Mouse (Mus musculus): ENCODE results near the gene Psmb8.
A peak's percentile ranks its signal among the peaks of the same experiment; 100 is the strongest.
"Not testable (repeated sequence)": the region's sequence is repeated elsewhere in the genome, so short reads cannot be mapped to it uniquely, and the experiment has no call there.

The Psmb8 gene

DNA sequence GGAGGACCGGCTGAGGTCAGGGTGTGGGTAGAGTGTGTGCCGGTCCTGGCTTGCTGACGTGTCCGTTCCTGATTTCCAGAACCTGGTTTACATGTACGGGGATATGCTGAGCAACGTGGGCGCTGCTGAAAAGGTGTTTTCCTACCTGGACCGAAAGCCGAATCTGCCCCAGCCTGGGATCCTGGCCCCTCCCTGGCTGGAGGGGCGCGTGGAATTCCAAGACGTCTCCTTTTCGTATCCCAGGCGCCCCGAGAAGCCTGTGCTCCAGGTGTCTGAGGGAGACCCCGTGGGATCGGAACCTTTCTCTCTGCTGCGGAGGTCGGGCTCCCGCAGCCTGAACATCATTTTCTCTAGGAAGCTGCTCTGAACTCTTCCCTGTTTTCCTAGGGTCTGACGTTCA lies 16.4 kb downstream of the Psmb8 start:
- no peak for DNase-seq

DNA sequence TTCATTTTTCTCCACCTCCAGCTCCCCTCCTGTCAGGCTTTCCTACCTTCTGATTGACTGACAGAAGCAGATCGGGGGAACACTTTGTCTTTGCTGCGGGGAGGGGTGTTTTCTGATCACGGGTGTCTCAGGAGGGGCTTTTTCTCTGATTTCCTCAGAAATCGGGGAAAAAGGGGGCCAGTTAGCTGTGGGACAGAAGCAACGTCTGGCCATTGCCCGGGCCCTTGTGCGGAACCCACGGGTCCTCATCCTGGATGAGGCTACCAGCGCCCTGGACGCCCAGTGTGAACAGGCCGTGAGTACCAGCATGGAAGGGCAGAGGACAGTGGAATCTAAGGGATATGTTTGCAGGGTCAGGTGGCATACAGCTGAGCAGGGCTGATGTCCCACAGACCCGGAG lies 17.7 kb downstream of the Psmb8 start:
- peak; percentile 3 for DNase-seq

DNA sequence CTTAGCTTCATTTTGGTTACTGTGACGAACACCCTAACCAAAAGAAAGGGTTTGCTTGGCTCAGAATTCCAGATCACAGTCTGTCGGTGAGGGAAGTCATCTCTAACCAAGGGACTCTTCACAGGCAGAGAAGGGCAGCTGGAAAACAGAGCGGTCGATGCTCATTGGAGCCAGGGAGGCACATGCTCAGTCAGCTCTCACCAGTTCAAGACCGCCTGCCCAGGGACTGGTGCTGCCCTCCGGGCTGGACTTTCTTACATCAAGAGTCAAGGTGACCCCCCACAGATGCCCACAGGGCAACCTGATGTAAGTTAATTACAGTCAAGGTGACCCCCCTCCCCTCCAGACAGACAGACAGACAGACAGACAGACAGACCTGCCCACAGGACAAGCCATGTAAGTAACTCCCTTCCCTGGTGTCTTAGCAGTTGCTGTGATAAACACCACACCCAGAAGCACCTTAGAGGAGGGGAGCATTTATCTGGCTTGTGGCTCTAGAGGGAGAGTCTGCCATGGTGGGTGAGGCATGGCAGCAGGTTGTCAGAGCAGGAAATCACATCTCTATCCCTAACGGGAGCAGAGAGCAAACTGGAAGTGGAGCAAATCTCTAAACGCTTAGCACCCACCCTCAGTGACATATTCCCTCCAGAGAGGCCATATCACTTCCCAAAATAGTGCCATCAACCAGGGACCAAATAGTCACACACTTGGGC lies 19.9 kb downstream of the Psmb8 start:
- no peak for DNase-seq

DNA sequence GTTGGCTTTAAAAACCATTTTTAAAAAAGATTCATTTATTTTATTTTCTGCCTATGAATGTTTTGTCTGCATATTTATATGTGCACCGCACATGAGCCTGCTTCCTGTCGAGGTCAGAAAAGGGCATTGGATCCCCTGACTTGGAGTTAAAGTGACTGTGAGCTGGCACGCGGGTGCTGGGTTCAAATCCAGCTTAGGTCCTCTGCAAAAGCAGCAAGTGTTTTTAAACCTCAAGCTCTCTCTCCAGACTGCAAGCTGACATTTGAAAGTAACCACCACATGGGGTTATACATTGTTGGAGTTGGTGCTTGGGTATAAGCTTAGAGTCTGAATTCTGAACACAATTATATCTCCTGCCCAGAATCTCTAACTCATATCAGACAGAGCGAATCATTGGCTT lies 20.5 kb downstream of the Psmb8 start:
- DNase-seq, result no peak

DNA sequence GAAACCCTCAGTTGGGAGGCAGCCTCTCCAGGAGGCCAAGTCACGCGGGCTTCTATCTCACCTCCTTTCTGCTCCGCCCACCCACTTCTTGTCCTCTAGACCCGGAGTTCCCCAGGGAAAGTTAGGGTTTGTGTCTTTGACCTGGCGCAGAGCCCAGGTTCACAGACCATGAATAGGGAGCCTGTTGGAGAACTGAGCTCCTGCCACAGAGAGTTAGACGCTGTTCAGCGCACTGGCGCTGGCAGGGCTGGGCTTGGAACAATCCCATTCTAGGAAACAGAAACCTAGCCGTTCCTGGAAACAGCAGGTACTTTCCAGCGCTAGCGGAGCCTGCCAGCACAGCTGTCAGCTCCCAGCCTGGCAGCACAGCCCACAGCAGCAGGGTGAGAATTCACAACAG lies 21.2 kb downstream of the Psmb8 start:
- DNase-seq, result peak; percentile 66

DNA sequence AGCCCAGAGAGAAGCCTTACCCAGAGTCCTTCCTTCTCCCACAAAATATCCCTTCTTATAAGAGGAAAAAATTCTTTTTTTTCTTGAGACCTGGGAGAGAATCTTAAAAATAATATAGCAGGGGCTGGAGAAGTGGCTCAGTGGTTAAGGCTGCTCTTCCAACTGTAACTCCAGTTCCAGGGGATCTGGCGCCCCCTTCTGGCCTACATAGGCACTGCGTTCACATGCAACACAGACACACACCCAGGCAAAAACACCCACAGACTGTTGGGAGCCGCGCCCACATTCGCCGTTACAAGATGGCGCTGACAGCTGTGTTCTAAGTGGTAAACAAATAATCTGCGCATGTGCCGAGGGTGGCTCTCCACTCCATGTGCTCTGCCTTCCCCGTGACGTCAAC lies 21.6 kb downstream of the Psmb8 start:
- DNase-seq, result peak; percentile 77

DNA sequence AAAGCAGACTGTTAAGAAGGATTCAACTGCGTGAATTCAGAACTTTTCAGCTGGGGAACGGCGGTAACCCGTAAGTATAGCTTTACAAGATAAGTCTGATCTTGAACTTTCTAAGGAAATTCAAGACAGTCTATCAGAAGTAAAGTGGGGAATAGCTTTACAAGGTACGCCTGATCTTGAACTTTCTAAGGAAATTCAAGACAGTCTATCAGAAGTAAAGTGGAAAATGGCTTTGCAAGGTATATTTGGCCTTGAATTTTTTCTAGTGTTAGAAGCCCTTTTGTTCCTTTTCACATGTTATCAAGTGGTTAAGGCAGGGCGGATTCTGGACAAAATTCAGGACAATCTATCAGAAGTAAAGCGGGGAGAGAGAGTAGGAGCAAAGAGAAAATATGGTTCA lies 22.3 kb downstream of the Psmb8 start:
- DNase-seq, result not testable (repeated sequence)

DNA sequence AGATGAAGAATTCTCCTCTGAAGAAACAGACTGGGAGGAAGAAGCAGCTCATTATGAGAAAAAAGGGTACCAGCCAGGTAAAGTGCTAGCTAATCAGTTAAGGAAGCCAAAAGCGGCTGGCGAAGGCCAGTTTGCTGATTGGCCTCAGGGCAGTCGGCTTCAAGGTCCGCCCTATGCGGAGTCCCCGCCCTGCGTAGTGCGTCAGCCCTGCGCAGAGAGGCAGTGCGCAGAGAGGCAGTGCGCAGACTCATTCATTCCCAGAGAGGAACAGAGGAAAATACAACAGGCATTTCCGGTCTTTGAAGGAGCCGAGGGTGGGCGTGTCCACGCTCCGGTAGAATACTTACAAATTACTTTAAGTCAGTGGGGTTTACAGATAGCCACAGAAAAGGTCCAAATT lies 22.9 kb downstream of the Psmb8 start:
- not testable (repeated sequence) for DNase-seq

DNA sequence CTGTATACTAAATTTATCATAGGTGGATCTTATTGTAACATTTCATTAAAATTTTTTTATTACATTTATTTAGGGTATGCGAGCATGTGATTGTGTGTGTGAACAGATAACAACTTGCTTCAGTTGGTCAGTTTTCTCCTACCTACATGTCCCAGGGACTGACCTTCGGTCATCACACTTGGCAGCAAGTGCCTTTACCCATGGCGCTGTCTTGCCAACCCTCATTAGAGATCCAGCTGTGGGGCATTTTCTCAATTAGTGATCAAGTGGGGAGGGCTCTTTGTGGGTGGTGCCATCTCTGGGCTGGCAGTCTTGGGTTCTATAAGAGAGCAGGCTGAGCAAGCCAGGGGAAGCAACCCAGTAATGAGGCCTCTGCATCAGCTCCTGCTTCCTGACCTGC lies 27.3 kb downstream of the Psmb8 start:
- DNase-seq, result no peak

DNA sequence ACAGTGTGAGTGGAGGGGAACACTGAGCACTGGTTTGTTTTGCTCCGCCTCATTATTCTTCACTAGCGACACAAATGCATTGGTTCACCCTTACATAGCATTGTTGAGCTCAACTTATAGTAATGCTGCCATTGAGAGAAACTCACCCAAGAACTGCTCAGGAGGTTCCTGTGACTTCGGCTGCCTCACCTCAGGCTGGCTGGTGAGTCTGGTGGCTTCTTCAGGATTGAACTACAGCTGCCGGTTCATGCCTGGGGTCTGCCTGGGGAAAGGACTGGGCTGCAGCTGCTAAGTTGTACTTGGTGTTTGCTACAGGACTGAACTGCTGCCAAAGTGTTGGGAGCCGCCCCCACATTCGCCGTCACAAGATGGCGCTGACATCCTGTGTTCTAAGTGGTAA lies 27.9 kb downstream of the Psmb8 start:
- no peak for DNase-seq

DNA sequence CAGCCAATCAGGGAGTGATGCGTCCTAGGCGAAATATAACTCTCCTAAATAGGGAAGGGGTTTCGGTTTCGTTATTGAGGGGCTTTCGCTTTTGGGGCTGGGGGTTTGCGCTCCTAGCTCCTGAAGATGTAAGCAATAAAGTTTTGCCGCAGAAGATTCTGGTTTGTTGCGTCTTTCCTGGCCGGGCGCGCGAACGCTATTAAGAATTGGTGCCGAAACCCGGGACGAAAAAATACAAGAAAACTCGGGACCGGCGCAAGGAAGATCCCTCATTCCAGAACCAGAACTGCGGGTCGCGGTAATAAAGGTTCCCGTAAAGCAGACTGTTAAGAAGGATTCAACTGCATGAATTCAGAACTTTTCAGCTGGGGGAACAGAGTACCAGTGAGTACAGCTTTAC lies 28.4 kb downstream of the Psmb8 start:
- not testable (repeated sequence) for DNase-seq

DNA sequence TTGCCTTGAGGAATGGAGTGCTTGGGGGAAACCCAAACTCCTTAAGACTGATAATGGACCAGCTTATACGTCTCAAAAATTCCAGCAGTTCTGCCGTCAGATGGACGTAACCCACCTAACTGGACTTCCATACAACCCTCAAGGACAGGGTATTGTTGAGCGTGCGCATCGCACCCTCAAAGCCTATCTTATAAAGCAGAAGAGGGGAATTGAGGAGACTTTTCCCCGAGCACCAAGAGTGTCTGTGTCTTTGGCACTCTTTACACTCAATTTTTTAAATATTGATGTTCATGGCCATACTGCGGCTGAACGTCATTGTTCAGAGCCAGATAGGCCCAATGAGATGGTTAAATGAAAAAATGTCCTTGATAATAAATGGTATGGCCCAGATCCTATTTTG lies 33.5 kb downstream of the Psmb8 start:
- DNase-seq, result not testable (repeated sequence)

DNA sequence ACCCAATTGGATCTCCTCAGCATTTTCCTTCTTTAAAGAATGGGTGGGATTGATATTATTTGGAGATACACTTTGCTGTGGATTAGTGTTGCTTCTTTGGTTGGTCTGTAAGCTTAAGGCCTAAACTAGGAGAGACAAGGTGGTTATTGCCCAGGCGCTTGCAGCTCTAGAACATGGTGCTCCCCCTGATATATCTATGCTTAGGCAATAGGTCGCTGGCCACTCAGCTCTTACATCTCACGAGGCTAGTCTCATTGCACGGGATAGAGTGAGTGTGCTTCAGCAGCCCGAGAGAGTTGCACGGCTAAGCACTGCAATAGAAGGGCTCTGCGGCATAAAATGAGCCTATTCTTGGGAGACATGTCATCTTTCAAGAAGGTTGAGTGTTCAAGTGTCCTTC lies 34.5 kb downstream of the Psmb8 start:
- DNase-seq, result not testable (repeated sequence)

DNA sequence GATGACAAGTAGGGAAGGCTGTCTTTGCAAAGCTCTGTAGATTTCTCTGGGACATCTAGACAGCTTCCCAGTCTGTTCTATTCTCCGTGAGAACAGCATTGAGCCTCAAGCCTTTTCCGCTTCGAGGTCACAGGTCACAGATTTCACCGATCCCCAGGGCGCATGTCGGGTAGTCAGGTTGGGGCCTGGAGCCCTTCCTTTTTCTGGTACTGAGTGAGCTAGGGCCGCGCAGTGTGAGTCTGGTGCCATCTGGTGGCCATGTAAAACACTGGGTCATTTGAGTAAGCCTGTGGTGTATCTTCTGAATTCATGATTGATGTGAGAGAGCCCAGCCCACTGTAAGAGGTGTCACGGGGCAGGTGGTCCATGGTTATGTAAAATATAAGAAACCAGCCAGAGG lies 37.4 kb downstream of the Psmb8 start:
- DNase-seq, result peak; percentile 88

DNA sequence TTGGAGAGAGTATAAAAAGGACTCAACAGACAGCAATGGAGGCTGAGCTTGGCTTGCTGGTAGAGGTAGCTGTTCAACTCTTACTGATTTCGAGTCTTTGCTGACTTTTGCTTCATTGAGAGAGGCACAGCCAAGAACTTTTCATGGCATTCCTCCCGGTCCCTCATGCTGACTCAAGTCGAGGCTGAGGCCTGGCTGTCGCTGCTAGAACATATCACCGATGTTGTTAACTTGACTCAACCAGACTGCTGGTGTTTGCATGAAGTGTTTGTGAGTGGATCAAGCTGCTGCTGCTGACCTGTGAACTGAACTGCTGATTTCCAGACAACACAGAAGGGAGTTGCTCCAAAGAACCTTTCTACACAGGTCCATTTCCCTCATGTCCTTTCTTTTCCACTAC lies 39.2 kb downstream of the Psmb8 start:
- peak; percentile 26 for DNase-seq

DNA sequence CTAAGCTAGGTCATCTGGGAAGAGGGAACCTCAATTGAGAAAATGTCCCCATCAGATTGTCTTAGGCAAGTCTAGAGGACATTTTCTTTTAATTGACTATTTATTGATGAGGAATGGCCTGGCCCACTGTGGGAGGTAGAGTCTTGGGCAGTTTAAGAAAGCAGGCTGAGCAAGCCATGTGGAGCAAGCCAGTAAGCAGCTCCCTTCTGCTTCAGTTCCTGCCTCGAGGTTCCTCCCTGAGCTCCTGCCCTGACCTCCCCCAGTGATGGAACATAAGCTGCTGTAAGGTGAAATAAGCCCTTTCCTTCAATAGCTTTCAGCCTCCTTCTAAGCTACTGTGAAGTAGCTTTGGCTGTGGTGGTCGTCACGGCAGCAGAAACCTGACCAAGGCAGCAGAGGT lies 40.2 kb downstream of the Psmb8 start:
- no peak for DNase-seq

DNA sequence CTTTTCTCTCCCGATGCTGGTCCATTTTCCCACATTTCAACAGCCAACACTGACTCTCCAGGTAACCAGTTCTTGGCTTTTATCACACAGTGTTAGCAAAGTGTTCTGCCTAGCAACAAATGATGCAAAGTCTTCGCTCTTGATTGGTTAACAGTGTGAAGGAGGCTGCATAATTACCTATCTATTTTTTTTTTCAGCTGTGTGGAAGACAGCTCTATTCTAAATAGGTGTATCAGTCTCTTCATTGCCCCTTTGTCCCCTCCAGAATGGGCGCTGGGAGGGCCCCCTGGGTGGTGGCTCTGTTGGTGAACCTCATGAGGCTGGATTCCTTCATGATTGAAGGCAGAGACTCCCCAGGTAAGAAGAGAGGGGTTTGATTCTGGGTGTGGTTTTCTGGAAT lies 41.2 kb downstream of the Psmb8 start, which contains the start of gene H2-Ob:
Gene H2-Ob (plus strand): TSS at position 198 of the 400 bp plus-strand sequence.
- peak; percentile 56 for DNase-seq

DNA sequence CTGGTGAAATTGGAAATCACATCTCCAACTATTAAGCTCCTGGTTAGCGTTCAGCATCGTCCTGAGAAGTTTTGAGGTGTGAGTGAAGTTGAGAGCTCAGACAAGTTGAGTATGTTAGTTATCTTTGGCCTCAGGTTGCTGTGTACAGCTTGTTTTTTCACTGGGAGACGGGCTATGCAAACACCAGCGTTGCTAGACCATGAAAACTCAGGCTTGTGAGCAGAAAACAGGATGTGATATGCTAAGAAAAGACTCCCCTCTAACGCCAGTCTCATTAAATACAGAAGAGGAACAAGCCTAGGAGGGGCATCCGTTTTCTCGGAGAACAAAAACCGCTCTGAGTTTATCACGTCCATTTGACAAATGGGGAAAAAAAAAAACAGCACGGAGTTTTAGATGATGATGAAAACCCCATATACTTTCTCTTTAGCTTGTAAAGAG lies 42.1 kb downstream of the Psmb8 start:
- DNase-seq, result no peak

DNA sequence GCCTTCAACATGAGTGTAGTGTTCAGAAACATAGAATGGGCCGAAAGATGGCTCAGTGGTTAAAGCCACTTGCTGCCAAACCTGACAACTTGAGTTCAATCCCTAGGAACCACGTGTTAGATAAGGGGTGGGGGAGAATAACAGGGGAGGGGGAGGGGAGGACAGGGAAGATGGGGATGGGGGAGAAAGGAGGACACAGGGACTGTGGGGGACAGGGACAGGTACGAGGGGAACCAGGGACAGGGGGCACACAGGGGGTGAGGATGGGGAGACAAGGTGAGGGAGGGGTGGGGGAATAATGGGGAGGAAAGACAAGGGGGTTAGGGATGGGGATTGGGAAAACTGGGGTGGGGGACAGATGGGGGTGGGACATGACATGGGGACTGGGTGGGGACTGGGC lies 42.8 kb downstream of the Psmb8 start:
- DNase-seq, result no peak

DNA sequence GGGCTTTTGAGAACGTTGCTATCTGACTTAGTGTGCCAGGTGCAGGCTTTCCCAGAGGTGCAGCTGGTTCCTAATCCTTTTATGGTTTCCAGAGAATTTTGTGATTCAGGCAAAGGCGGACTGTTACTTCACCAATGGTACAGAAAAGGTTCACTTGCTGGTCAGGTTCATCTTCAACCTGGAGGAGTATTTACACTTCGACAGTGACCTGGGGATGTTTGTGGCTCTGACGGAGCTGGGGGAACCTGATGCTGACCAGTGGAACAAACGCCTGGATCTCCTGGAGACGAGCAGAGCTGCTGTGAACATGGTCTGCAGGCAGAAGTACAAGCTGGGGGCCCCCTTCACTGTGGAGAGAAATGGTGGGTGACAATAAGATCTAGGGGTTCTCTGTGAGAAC lies 43.4 kb downstream of the Psmb8 start:
- DNase-seq, result peak; percentile 1

DNA sequence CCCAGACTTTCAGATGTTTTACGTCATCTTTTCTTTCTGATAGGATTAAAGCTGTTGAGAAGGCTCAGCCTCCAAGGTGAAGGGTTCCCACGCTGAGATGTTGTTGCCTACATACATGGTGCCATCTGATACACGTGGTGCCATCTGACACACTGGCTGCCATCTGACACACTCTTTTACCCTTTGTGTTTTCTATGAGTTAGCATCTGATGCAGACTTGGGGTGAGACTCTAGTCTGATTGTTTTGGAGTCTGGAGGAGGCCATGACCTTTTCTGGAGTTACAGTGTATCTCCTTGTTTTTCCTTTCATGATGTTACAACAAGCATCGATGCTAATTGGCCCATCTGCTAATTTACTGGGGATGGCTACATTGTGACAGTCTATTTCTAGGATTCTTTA lies 47.1 kb downstream of the Psmb8 start:
- DNase-seq, result peak; percentile 1

DNA sequence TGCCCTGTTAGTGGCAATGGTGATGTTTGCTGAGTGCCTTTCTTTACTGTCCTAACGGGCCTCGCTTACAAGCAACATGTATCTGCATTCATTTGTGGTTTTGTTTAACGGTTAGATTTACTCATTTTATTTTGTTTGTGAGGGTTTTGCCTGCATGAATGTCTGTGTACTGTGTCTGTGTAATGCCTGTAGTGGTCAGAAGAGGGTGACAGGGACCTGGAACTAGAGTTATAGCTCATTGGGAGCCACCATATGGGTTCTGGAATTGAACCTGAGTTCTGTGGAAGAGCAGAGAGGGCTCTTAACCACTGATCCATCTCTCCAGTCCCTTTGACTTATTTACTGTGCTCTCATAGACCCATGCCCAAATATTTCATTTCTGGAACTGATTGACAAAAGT lies 49.5 kb downstream of the Psmb8 start:
- no peak for DNase-seq

DNA sequence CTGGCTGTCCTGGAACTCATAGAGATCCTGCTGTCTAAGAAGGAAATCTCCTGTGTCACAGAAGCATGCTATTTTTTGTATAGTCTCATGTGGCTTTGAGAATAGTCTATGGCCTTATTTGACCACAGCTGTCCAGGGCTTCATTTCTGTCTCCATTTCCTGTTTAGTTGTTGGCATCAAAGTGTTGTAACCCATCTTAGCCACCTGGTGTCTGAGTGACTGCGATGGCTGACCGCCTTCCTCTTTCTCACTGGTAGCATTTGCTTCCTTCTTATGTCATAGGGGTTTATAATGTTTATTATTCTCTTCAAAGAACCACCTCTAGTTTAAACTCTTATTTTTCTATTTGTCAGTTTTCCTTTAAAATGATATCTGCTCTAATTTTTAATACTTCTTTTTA lies 51.2 kb downstream of the Psmb8 start:
- DNase-seq, result peak; percentile 3

DNA sequence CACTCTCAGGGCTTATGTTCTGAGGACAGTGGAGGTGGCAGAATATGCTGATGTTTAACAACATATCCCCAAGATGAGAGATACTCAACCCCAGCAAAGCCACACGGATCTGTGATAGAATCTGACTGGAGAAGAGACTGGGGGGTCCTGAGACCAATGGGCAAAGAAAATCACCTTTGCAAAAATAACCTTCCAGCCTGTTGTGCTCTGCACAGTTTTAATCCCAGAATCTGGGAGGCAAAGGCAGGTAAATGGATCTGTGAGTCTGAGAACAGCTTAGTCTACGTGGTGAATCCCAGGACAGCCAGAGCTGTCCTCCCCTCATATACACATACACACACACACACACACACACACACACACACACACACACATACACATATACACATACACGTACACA lies 51.8 kb downstream of the Psmb8 start:
- DNase-seq, result no peak

DNA sequence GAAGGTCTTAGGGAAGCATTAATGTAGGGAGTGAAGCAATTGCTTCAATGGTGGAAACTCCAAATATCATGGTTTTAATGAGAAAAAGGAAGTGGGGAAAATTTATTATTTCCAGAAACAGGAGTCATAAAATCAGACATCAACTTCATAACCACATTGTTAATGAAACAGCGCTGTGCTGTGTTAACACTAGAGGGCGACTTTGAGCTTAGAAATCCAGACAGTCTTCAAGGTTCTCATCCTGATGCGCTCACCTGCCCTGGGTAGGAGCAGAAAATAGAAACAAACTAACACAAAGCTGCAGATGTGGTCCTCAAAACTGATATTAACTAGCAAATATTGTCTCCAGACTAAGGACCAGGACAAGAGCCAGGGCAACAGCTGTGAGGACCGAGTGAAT lies 52.4 kb downstream of the Psmb8 start:
- DNase-seq, result peak; percentile 69

Data from kidney, postnatal 10 days (tissue).